Mouse (Mus musculus): ENCODE data around the gene Rb1. TPM values are rescaled to one million over a fixed set of nuclear protein-coding genes. Genes with fewer than 3 reads are reported as not detected.
A peak's percentile ranks its signal among the peaks of the same experiment; 100 is the strongest.

Gene Rb1
- total RNA-seq, 2 experiments from 2014 or later, result 32.7 to 43.8 TPM

DNA sequence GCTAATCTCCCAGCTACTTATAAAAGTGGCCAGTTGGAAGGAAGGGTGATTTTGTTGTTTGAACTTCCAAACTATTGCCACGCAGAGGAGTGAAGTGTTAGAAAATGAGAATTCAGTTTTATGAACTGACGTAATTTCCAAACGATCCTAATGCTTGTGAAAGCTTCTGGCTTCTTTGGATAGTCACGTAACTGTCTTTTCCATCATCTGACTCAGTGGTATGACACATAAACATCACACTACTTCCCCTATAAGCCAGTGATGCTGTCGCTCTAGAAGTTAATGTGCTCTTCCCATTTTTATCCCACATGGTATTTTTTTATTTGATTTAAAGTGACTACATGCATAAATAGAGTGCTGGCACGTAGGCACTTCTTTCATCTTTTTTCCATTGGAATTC is 157.0 kb downstream of the Rb1 start:
- DNase-seq (ENCODE audit: extremely low spot score in 1 of 2, low spot score in 1 of 2), result no peak

DNA sequence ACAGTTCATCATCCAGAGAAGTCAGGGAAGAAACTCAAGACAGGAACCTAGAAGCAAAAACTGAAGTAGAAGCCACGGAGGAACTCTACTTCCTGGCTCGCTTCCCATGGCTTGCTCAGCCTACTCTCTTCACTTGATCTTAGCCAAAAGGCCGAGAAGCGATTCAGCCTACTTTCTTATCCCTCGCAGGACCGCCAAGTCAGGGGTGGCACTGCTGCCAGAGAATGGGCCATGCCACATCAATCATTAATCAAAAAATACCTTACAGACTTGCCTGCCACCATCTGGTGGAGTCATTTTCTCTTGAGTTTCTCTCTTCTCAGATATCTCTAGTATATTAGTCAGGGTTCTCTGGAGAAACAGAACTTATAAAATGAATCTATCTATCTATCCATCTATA is 160.5 kb downstream of the Rb1 start:
- no peak for DNase-seq (ENCODE audit: extremely low spot score in 1 of 2, low spot score in 1 of 2)

DNA sequence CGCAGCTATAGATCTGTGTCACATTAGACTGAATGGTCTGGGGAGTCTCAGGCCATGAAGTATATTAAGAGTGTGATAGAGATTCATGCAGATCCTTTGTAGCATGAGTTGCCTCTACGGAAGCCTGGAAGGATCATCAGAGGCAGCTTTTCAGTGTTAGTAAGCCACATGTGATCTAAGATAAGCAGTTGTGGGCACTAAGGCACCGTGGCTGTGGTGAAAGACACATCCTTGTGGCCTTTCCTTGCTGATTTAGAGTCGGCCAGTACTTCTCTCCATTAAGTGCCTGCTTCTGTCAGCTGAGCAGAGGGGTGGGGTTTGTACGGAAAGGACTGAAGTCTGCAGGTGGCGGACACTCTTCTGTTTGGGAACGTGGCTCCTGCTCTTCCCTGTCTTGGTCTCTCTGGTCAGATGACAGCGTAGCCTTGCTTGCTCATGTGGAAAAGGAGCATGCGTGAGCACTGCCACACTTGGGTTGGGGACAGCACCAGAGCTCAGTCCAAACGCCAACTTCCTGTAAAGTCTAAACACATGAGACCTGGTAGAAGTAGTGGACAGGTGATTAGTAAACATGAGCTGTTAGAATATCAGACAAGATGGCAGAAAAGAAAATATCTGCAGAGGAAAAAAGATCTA is 162.1 kb downstream of the Rb1 start:
- no peak for DNase-seq (ENCODE audit: extremely low spot score in 1 of 2, low spot score in 1 of 2)

GRCm38 (mm10) chr14:73162192-73162800 is 163.3 kb downstream of the Rb1 start:
- DNase-seq (ENCODE audit: extremely low spot score in 1 of 2, low spot score in 1 of 2), result no peak

DNA sequence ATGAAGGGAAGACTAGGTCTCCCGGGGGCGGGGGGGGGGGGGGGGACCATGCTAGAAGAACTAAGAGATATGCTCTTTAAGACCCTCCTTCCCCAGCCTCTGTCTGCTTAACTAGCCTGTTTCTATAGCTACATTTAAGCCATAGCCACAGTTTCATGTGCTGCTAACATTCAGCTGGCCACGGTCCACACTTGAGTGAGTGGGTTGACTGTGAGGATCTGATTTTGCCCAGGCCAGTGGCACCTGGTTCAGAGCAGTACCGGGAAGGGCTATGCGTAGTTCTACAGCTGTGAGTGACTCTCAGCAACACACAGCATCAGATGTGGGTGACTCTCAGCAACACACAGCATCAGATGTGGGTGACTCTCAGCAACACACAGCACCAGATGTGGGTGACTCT is 164.3 kb downstream of the Rb1 start:
- DNase-seq (ENCODE audit: extremely low spot score in 1 of 2, low spot score in 1 of 2), result no peak

GRCm38 (mm10) chr14:73148125-73148524 is 177.5 kb downstream of the Rb1 start:
- no peak for DNase-seq (ENCODE audit: extremely low spot score in 1 of 2, low spot score in 1 of 2)

DNA sequence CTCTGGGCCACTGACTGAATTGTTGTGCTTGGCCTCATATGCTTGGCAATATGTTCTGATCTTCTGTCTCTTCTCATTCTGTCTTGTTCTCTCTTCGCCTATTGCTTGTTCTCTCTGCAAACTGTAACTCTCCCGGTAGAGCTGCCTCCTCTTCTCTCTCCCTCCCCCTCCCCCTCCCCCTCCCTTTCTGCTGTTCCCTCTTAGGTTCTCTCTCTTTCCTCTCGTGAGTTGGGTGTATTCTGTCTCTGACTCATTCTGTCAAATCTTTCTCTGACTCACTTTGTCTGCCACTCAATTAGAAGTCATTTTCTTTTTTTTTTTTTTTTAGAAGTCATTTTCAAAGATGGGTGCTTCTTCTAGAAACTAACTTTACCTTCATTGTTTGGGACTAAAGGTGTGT is 178.9 kb downstream of the Rb1 start:
- no peak for DNase-seq (ENCODE audit: extremely low spot score in 1 of 2, low spot score in 1 of 2)

DNA sequence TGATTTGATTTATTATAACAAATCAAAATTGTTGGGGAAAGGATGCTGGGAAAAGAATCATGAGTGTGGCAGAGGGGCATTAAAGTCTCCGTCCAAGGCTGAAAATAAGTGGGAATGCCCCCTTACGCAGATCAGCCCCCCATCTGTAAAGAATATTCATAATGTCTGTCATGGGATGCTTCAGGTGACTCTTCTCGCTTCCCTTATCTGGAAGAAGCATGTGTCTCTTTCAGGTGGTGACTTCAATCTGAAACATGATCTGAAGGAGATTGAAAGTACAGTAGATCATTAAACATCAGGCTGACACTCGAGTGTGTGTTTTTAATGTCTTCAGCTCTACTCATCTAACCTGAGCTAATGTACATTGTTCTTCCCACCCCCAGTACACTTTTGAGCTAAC is 180.1 kb downstream of the Rb1 start:
- DNase-seq (ENCODE audit: extremely low spot score in 1 of 2, low spot score in 1 of 2), result no peak

- no peak for DNase-seq (ENCODE audit: extremely low spot score in 1 of 2, low spot score in 1 of 2)
These were observed 181.8 kb downstream of the Rb1 start for GRCm38 (mm10) chr14:73143710-73144420.

GRCm38 (mm10) chr14:73142896-73143709 is 182.5 kb downstream of the Rb1 start:
- peak; percentile 61 to 76 for DNase-seq (ENCODE audit: extremely low spot score in 1 of 2, low spot score in 1 of 2)

- DNase-seq (ENCODE audit: extremely low spot score in 1 of 2, low spot score in 1 of 2), result no peak
These were observed 183.2 kb downstream of the Rb1 start for GRCm38 (mm10) chr14:73142421-73142895.

GRCm38 (mm10) chr14:73141800-73142199 is 183.8 kb downstream of the Rb1 start:
- DNase-seq (ENCODE audit: extremely low spot score in 1 of 2, low spot score in 1 of 2), result no peak

GRCm38 (mm10) chr14:73139866-73140265 is 185.8 kb downstream of the Rb1 start:
- DNase-seq (ENCODE audit: extremely low spot score in 1 of 2, low spot score in 1 of 2), result no peak

DNA sequence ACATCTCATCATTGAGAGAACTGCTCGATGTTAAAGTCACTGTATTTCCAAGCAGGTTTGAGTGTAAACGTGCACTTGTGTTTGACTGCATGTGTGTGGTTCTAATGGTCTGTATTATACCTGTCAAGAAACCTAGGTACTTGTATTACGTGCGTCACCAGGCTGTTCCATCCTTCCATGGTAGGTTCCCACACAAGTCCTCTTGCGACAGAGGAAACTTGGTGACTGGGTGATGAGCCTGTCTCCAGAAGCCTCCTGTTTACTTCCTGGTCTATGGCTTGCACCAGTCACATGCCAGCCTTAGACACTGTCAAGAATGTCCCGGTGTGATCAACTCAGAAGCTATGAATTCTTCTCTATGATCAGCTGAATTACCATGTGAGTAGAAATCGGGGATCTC is 187.1 kb downstream of the Rb1 start:
- no peak for DNase-seq (ENCODE audit: extremely low spot score in 1 of 2, low spot score in 1 of 2)

DNA sequence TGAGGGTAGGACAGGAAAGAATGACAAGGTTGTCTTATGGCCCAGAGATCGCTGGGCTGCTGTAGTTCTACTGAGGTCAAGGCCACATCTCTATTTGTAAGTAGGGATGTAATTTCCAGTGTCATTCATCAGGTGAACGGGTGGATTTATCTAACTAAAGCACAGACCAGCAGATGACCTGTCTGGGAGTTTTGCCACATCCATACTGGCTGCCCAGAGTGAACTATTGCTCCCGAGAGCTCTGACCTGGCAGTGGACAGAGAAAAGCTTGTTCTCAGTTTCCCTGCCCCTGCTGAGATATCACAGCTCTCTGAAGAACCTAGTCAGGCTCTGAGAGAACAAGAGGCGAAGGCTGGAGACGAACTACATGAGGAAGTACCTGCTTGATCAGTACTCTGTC is 188.4 kb downstream of the Rb1 start:
- no peak for DNase-seq (ENCODE audit: extremely low spot score in 1 of 2, low spot score in 1 of 2)

Small RNAs within 50 kb of the gene (microRNA-seq; reads per million reads assigned to microRNA genes)
- 0 reads per million in 2 experiments for gene Mir687

Other genes starting within 250 kb of the Rb1 start
- 10 to 100 TPM; 26.4 to 29.3 TPM for gene Rcbtb2, start 202.8 kb downstream of the Rb1 start, total RNA-seq (2021)
- gene Lpar6, start 87.9 kb downstream of the Rb1 start, total RNA-seq (2021), result 1 to 10 TPM; 1.8 TPM
- gene Itm2b, start 59.5 kb upstream of the Rb1 start, total RNA-seq (2021), result 1,000 to 10,000 TPM; 1,010 to 1,023 TPM
- 10 to 100 TPM; 29.0 to 31.8 TPM for gene Med4, start 184.2 kb upstream of the Rb1 start, total RNA-seq (2021)
- 100 to 1,000 TPM; 153 to 160 TPM for gene Sucla2, start 199.5 kb upstream of the Rb1 start, total RNA-seq (2021)
- gene Nudt15, start 222.4 kb upstream of the Rb1 start, total RNA-seq (2021), result 1 to 10 TPM; 5.7 to 5.8 TPM